Mouse (Mus musculus) ovary, postnatal 10 days (tissue): ENCODE results near the gene Pald1.

Experiments used
- DNase-seq: peaks from one replicate; pipeline ENCODE4 v3.0.0; 2022; ENCODE audit warnings: low spot score

The Pald1 gene

DNA sequence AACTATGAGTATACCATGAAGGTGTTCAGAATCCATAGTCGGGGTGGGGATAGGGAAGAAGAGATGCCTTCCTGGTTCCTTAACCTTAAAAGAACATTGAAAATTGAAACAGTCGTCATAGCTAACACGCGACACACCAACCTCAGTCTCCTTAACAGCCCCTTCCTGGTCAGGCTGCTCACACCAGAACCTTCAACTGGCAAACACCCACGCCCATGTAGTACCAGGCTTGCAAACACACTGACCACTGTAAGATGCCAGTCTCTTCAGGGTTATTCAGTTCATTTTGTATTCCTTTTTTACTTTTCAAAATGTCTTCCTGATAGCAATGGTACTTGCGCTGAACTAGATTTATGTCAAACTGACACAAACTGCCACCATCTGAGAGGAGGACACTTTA is 106.3 kb downstream of the Pald1 start:
- DNase-seq: no peak

DNA sequence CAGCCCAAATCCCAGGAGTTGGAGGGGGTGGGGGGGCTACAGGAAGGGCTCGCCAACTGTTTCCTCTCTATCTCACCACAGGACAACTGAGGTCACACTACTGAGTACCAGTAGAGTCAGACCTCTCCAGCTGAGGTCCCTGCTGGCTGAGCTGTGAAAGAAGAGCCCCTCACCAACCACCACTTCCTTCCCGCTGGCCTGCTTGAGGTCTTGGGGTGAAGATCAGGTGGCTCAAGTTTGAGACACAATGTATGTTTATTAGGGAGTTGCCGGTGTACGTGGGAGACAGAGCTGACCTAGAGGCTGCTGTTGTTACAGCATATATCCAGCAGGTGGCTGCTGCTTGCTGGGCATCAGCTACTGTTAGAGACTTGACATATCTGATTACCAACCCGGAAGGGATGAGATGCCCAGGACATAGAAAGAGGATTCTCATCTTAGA is 107.6 kb downstream of the Pald1 start:
- no peak for DNase-seq

DNA sequence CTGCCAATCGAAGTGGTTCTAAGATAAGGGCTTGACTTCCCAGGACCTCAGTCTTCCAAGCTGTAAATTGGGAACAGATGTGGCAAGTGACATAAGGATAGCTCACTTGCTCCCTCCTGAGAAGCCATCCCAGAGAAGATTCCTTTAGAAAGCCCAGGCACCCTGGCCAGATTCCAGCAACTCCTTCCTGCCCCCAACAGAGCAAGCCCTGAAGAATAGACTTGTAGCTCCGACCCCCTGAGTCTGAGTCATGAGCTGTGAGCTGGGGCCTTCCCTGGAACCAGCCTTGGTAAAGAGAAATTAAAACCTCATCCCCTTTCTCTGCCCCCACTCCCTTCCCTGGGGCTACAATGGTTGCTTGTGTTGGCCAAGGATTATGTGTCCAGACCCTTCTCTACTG is 108.8 kb downstream of the Pald1 start:
- no peak for DNase-seq

DNA sequence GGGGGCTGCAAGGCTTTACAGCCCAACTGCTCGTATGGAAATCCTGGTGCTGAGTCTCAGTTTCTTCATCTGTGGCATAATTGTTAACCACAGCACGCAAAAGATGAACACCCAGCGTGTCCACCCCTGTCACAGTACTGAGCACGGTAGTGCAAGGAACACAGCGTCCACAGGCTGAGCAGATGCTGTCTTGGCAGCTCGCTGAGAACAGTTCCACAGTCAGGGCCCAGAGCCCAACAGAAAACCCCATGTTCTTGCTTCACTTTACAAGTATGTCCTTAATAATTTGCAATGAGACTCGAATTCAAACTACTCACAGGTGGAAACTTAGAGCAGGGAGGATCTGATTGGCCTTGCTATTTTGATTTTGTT is 109.5 kb downstream of the Pald1 start:
- DNase-seq: no peak

DNA sequence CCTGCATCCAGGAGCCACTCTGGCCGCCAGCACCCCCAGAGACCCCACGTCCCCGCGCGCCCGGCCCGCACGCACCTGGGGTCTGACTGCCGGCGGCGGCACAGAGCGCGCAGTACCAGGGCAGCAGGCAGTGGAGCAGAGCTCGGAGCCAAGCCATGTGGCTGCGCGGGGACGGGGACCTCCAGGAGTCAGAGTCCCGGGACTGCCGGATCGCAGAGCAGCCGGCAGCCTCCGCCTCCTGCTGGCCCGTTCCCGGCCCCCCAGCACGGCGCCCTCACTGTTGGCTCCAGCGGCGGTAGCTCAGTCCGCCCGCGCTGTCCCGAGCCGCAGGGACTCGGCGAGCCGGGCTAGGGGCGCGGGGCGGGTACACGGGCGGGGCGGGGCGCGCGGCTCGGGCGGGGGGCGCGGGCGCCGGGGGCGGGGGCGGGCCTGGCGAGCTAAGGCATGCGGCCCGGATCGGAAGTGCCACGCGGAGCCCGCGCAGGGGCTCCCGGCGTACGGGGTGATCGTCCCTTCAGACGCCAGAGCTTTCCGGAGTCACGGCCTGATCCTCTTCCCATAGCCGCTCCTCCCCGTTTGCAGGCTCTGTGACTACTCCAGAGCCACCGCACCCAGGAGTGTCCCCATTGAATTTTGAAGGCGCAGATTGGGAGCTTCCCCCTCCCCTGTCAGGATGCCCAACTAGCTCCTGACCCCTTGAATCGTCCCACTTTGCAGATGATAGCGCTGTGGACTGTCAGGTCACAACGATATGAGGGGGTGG is 110.1 kb downstream of the Pald1 start, which contains the start of gene Adamts14:
Gene Adamts14, minus strand, starts transcription at position 358 of the 763 bp plus-strand sequence.
- peak; percentile 28 for DNase-seq

DNA sequence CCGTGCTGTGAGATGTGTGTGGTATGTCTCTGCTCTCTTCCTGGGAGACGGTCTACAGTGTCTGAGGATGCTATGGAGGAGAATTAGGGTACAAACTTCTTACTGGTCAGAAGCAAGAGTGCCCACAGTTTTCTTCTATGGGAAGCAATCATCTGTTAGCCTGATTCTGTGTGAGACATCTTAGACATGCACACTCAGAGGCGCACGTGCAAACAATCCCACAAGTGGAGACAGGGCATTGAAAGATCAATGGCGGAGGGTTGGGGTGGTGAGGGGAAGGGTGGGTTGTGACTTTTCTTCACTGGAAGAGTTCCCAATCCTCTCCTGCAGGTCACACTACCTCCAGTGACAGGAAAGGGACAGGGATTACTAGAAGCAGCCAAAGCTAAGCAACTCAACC is 110.7 kb downstream of the Pald1 start:
- no peak for DNase-seq

DNA sequence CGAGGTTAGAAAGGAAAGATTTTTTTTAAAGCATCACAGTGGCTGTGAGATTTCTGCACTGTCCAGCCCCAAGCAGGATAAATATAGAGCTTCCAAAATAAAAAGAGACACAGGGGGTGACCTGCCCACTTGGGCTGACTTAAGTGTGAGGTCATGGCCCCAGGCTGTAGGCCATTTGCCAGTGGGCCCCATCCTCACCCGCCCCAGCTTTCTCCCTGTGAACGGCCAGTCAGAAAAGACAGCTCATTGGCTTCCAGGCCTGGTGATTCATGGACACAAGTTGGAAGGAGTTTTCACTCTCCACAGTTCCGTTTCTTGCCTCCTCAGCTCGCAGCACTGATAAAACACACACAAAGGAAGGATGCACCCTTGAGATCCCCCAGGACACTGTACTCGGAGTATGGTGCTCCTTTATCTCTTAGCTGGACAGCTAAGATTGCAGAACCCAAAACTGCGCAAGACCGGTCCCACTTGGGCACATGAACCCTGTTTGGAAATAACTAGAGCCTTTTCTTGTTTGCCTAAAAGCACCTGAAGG is 111.2 kb downstream of the Pald1 start:
- no peak for DNase-seq
